Mouse (Mus musculus): ENCODE data around the gene Vamp8. TPM values are rescaled to one million over a fixed set of nuclear protein-coding genes. Genes with fewer than 3 reads are reported as not detected.

Gene Vamp8
- total RNA-seq, 2 experiments from 2014 or later: 240 to 320 TPM

- no peak for ATAC-seq (replicated peaks; ENCODE audit: low FRiP score, low TSS enrichment, poor library complexity, severe bottlenecking)
Measured at GRCm38 (mm10) chr6:72358086-72358764, 32.3 kb downstream of the Vamp8 start.

- peak; percentile 54 for ATAC-seq (replicated peaks; ENCODE audit: low FRiP score, low TSS enrichment, poor library complexity, severe bottlenecking)
Measured at GRCm38 (mm10) chr6:72357164-72358079, 33.1 kb downstream of the Vamp8 start.

- no peak for ATAC-seq (replicated peaks; ENCODE audit: low FRiP score, low TSS enrichment, poor library complexity, severe bottlenecking)
Measured at GRCm38 (mm10) chr6:72356001-72356532, 34.4 kb downstream of the Vamp8 start.

DNA sequence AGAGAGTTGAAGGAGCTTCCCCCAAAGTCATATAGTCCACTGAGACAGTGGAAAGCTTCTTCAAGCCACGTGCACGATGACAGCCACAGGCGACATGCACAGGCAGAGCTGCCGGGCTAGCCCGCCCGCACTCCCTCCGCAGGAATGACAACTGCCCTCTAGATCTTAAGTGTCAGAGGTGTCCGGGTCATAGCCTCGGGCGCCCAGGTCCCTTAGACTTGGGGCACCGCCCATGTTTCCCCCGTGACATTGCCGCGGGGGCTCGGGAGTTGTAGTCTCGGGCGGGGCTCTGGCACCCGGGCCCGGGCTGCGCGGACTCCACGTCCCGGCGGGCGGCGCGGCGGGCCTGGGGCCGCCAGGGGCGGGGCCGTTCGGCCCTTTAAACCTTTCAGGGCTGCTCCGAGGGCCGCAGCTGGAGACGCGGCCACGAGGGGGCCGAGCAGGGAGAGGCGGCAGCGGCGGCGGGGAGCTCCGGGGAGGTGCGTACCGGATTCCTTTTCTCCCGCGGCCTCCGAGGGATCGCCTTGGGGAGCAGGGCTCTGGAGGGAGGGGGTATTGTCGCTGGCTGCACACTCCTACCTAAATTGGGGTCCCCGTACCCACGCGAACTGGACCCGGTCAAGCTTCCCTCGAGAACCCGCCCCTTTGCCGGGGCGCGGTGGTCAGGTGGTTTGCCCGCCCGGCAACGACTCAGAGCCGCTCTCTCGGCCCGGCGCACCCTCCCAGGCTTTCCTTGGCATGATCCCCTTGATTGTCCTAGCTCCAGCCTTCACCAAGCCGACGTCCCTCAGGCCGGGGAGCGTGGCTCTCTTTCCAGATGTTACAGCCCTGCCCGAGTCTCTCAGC, 35.2 kb downstream of the Vamp8 start, which contains the start of gene Tmem150a:
Gene Tmem150a, plus strand, starts transcription at position 382 of the 846 bp plus-strand sequence.
- ATAC-seq (replicated peaks; ENCODE audit: low FRiP score, low TSS enrichment, poor library complexity, severe bottlenecking): peak; percentile 25

GRCm38 (mm10) chr6:72354025-72354424, 36.5 kb downstream of the Vamp8 start:
- ATAC-seq (replicated peaks; ENCODE audit: low FRiP score, low TSS enrichment, poor library complexity, severe bottlenecking): no peak

DNA sequence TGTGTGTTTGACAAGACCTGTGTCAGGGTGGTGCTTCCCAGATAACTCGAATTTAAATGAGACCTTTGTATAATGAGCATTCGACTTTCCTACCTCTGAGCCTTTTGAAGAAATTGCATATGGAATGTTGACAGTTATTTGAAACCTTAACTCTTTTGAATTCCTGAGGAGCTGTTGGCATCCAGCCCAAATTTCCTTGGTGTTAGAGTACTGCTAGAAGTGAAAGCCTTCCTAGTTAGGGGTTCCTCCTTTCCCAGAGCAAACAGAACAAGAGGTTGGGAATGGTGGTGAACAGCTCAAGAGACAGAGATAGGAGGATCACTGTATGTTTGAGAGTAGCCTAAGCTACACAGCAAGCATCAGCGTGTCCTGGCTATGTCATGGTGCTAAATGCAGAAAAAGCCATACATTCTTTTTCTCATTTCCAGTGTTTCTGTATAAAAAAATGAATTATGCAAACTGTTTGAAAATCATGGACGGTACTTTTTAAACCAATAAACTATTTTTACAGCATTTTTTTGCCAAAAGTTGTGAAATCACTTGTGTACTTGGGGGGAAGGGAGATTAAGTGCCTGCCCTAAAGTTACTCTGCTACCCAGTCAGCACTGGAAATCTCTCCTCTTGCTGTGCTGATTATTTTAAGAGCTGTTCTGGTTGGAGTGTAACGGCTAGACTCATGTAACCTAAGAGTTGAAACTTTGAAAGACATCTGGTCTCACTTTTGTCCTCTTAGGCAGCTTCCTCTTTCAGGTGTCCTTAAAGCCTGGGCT, 37.7 kb downstream of the Vamp8 start:
- ATAC-seq (replicated peaks; ENCODE audit: low FRiP score, low TSS enrichment, poor library complexity, severe bottlenecking): no peak

DNA sequence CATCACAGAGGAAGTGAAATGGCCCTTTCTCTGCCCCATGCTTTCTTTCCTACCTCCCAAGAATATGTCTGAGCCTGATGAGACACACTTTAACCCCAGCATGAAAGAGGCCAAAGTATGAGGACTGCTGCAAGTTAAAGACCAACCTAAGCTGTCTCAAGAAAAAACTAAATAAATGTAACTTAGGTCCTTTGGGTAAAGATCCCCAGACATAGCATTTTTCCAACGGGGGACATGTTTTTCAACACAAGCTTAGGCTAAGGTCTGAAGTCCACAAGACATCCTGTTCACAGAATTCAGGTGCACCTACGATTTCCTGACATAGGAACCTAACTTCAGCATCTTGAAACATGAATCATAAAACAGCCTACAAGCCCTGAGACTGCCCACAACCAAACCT, 40.3 kb downstream of the Vamp8 start:
- ATAC-seq (replicated peaks; ENCODE audit: low FRiP score, low TSS enrichment, poor library complexity, severe bottlenecking): no peak

GRCm38 (mm10) chr6:72348411-72348810, 42.1 kb downstream of the Vamp8 start:
- ATAC-seq (replicated peaks; ENCODE audit: low FRiP score, low TSS enrichment, poor library complexity, severe bottlenecking): no peak

DNA sequence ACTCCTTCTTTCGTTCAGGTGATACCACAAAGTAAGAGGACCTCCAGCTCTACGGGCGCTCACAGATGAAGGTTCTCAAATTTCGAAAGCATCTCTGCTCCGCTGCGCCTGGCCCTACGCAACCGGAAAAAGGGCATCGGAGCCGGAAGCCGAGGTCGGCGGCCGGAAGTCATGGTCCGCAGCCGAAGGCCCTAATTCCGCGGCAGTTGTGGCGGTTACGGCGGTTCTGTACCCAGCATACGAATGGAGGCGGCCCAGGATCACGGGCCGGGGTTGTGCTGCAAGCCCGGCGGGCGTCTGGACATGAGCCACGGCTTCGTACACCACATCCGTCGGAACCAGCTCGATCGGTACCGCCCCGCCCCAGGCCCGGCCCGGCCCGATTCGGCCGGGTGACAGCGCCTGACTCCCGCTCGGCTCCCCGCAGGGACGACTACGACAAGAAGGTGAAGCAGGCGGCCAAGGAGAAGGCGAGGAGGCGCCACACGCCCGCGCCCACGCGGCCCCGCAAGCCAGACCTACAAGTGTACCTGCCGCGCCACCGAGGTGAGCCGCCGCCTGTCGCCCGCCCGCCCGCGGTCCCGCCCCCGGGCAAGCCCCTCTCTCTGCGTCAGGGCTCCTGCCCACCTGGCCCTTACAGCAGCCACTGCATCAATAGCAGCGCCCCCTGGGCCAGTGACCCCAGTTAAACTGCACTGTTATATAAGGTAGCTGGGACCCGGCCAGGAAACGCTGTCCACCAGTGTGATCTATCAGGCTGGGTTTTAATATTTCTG, 43.1 kb downstream of the Vamp8 start, which contains the start of gene 0610030E20Rik:
Gene 0610030E20Rik, plus strand, starts transcription at position 152 of the 776 bp plus-strand sequence.
- ATAC-seq (replicated peaks; ENCODE audit: low FRiP score, low TSS enrichment, poor library complexity, severe bottlenecking): peak; percentile 51

- ATAC-seq (replicated peaks; ENCODE audit: low FRiP score, low TSS enrichment, poor library complexity, severe bottlenecking): peak; percentile 48; the same call in 1 of the 2 replicates
Measured at GRCm38 (mm10) chr6:72346261-72346660, 44.2 kb downstream of the Vamp8 start.

DNA sequence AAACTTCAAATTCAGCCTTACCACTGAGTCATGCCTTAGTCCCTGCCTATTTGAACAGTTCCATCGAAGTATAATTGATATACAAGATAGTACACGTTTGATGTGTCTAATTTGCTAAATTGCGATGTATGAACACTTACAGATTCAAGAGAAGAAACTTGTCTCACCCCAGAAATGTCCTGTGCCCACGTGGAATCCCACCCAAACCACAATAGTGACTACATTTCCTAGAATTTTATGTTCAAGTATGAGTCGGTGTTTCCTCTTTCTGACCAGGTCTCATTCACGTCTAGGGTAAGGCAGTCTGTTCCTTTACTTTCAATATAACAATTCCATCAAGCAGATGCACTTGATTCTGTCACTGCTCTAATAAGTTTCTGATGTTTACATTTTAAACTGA, 44.9 kb downstream of the Vamp8 start:
- no peak for ATAC-seq (replicated peaks; ENCODE audit: low FRiP score, low TSS enrichment, poor library complexity, severe bottlenecking)

DNA sequence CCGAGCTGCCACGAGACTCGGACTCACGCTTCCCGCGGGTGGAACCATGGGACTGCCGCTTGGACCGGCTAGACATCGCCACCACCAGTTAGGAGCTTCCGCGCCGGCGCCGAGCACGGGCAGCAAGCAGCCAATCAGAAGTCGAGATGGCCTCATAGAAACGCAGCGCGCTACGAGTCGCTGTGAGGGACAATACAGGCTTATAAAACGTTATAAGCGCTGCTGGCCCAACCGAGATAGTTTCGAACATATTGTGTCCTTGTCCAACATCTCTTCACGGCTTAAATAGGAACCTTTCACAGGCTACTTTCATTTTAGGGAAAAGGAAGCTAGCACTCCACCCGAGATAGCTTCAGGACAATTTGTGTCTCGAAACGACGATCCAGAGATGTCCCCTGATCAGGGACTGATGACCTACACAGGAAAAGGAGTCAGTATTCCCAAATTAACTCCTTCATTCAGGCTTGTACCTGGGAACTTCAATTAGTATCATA, 45.4 kb downstream of the Vamp8 start, which contains the start of gene Usp39:
Gene Usp39, minus strand, starts transcription at position 111 of the 494 bp plus-strand sequence.
- ATAC-seq (replicated peaks; ENCODE audit: low FRiP score, low TSS enrichment, poor library complexity, severe bottlenecking): peak; percentile 85

- no peak for ATAC-seq (replicated peaks; ENCODE audit: low FRiP score, low TSS enrichment, poor library complexity, severe bottlenecking)
Measured at GRCm38 (mm10) chr6:72344396-72345073, 46.0 kb downstream of the Vamp8 start.

GRCm38 (mm10) chr6:72340481-72340880, 50.0 kb downstream of the Vamp8 start:
- ATAC-seq (replicated peaks; ENCODE audit: low FRiP score, low TSS enrichment, poor library complexity, severe bottlenecking): no peak

All from megakaryocyte-erythroid progenitor cell, adult 5-6 weeks (primary cell).